Mouse (Mus musculus) brain, adult 10 weeks (tissue): ENCODE data around the gene Mrpl2. TPM values are rescaled to one million over a fixed set of nuclear protein-coding genes. Genes with fewer than 3 reads are reported as not detected.

Source experiments
- polyA plus RNA-seq: library from polyadenylated mRNA; stranded (reverse); fragments of 350-450 nt; fragmentation: Illumina TruSeq; extraction: RNeasy Lipid Tissue Mini Kit (QIAGEN cat#74804); gene quantifications from one replicate; pipeline ENCODE4 v1.2.3, GENCODE M21; 2015; ENCODE audit warnings: low read depth, low replicate concordance

The Mrpl2 gene
- polyA plus RNA-seq: 64.3 TPM

DNA sequence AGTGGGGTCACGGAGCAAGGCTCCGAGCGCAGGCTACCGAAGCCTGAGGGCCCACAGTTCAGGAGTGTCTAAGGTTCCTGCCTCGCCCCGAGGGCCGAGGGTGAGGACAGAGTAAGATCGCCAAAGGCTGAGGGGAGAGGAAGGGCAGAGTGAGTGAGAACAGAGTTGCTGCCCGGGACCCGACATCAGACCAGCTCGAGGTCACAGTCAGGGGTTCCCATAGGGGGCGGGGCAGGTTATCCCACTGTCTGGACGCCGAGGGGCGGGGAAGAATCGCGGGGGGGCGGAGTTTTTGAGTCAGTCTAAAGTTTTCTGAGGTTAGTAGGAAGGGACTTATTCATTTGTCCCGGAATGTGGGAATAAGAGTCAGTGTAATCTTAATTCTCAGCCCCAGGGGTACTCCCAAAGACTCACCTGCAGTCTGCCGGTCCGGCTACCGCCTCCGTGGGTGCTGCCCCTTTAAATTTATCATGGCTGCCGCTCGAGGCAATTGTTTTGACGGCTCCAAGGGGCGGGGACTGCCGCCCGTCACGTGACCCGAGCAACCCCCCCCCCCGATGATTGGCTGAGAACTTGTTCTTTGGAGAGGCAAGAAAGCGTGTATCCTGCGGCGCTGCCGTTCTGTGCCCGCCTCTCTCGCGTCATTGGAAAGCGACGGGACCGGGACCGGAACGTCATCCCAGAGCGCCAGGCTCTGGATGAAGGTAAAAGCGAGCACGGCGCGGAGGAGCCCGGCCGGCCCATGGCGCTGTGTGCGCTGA is at the start of gene Mrpl2, which contains the start of gene Klc4:
Gene Mrpl2 (plus strand): TSS at position 669 of the 761 bp plus-strand sequence.
Gene Klc4 (minus strand): TSS at position 462 of the 761 bp plus-strand sequence.

DNA sequence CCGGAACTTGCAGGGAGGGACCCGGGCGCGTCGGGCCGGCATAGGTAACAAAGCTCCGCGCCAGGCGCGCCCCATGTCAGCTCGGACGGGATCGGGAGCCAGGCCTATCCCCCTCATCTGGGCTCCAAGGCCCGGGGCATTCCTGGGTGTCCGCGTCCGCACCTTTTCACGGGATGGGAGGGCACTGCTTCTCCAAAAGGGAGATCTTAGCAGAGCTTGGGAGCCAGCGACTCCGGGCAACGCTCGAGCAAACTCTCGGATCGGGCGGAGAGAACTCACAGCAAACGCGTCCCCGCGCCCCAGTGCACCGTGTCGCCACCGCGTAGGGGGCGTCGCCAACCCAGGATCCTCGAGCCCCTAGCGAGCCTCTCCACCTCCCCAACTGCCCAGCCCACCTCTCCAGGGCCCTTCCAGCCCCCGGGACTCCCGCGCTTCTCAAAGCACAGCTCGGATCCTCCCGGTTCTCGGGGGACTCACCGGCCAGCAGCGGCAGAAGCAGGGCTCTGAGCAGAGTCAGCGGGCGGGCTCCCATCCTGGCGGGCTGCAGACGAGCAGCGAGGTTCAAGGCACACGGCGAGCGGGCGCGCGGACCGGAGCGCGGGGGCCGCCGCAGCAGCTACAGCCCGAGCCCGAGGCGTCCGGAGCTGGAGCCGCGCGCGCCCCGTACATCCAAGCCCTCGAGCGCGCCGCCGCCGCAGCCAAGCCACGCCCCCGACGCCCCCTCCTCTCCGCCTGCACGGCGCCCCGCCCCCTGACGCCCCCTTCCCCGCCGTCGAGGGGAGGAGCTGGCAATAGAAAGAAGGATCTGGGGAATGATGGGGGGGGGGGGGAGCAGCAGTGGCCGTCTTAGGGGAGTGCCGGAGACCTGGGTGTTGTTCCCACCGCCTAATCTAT is 17.0 kb upstream of the Mrpl2 start, which contains the start of gene Ptk7:
Gene Ptk7 (minus strand): TSS at position 714 of the 894 bp plus-strand sequence.

DNA sequence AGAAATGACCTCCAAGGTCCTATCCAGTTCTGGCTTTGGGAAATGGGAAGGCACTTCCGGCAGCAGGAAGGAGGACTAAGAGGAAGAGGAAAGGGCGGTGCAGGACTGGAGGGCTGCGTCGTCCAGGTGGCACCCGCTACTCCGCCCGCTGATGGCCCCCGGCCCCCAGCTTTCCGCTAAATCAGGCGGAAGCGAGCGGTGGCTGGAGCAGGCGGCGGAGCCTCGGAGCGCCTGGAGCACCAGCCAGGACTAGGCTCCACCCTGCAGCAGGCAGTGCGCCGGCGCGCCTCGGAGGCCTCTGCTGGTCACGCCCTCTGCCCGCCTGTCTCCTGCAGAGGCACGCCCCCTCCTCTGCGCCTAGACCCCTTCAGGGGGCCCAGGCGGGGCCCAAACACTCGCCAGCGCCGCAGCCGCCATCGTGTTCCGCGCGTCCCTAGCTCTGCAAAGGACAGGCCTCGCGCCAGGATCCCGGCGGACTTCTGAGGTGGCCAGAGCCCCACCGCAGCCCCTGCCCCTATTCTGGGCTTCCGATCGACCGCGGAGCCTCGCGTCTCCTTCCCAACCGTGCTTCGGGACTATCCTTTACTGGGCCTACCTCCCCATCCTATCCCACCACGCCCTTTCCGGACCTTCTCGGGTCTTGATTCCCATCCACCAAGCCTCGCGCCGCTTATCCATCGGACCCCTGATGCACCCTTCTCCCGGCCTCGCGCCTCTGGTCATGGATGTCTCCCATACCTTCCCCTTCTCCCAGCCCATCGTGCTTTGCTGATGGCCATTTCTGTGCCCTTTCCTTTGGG is 4.4 kb downstream of the Mrpl2 start, which contains the start of gene Cul7:
Gene Cul7 (plus strand): TSS at position 106 of the 800 bp plus-strand sequence.

DNA sequence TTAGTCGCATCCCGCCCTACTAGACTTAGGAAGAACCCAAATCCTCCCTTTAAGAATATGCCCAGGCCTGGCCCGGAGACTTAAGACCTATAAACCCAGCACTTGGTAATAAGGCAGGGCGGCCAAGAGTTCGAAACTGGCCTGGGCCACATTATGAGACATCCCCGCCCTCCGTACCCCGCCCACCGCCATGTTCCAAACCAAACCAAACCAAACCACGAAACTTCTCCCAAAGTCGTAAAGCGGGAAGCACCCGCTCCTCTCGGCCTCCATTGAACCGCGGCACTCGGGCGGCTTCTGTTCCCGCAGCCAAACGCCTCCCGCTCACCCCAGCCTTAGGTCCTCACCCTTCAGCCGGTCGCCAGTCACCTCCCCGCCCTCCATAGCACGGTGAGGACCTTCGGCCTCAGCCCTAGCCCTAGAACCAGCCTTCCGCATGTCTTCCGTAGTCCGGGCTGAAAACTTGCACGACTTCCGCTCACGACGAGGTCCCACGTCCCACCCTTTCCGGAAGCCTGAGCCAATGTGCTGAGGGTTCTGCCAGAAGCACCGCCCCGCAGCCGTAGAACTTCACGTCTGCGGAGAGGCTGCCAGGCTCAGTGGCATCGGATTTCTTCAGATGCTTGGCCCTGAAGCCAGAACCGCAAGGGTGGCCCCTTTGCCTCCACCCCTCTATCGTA is 28.0 kb downstream of the Mrpl2 start, which contains the start of gene Rrp36:
Gene Rrp36 (minus strand): TSS at position 503 of the 680 bp plus-strand sequence.

DNA sequence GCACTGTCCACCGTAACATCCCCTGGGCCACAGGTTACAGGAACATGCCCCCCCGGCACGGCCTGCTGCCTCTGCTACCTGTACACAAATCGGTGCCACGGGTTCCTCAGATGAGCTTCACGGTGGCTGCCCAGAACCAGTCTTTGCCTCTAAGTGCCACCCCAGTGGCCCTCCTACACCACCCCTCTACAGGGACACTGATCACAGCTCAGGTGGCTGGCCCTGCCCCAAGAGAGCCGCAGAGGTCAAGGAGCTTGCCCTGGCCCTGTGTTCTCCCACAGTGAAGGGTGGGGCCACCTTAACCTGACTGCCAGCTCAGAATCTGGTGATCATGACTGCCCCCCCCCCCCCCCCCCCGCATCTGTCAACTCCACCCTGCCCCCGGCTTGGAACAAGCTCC is 32.4 kb downstream of the Mrpl2 start, which contains the start of gene Mea1:
Gene Mea1 (plus strand): TSS at position 378 of the 400 bp plus-strand sequence.

DNA sequence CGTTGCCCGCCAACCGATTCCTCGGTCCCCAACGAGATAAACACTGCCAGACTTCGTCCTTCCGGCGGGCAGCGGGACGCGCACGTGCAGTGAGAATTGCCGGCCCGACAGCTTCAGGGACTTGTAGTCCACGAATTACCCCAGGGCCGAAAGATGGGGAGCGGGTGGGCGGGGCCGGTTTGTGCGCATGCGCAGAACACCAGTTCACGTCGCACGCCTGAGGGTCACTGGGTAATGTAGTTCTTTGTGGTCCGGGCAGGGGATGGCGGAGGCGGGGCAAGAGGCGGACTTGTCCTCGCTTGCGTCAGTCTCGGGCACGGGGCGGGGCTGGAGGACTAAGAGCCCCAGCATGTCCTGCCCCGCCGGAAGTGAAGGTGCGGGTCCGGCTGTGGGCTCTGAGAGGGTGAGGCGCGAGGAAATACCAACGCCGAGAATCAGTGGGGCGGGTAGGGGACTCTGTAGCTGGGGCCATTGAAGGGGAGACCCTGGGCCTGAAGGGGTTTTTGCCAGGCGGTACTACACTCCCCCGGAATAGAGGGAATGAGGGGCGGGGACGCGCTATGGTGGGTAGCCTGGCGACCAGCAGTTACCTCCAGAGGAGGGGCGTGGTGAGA is 34.8 kb downstream of the Mrpl2 start, which contains the start of gene Klhdc3:
Gene Klhdc3 (minus strand): TSS at position 155 of the 614 bp plus-strand sequence.

Other genes starting within 250 kb of the Mrpl2 start
- gene Crip3, start 217.3 kb upstream of the Mrpl2 start, polyA plus RNA-seq: 2.9 TPM
- not detected for gene Slc22a7, start 207.8 kb upstream of the Mrpl2 start, polyA plus RNA-seq
- gene Ttbk1, start 158.6 kb upstream of the Mrpl2 start, polyA plus RNA-seq: 47.4 TPM
- 5.6 TPM for gene Dnph1, start 149.5 kb upstream of the Mrpl2 start, polyA plus RNA-seq
- 29.7 TPM for gene Cul9, start 99.8 kb upstream of the Mrpl2 start, polyA plus RNA-seq
- gene Srf, start 90.1 kb upstream of the Mrpl2 start, polyA plus RNA-seq: 37.9 TPM
- 6.1 TPM for gene Ptk7, start 16.7 kb upstream of the Mrpl2 start, polyA plus RNA-seq
- 21.9 TPM for gene Klc4, start 207 bp upstream of the Mrpl2 start, polyA plus RNA-seq
- 18.4 TPM for gene Cul7, start 4.1 kb downstream of the Mrpl2 start, polyA plus RNA-seq
- gene Rrp36, start 28.1 kb downstream of the Mrpl2 start, polyA plus RNA-seq: 24.6 TPM
- gene Mea1, start 32.6 kb downstream of the Mrpl2 start, polyA plus RNA-seq: 213 TPM
- 176 TPM for gene Klhdc3, start 34.7 kb downstream of the Mrpl2 start, polyA plus RNA-seq
- gene Ppp2r5d, start 58.9 kb downstream of the Mrpl2 start, polyA plus RNA-seq: 84.0 TPM
- gene Pex6, start 65.2 kb downstream of the Mrpl2 start, polyA plus RNA-seq: 31.4 TPM
- 1.3 TPM for gene Gnmt, start 82.9 kb downstream of the Mrpl2 start, polyA plus RNA-seq
- gene Cnpy3, start 106.0 kb downstream of the Mrpl2 start, polyA plus RNA-seq: 57.9 TPM
- 0.37 TPM for gene Ptcra, start 117.5 kb downstream of the Mrpl2 start, polyA plus RNA-seq
- gene 2310039H08Rik, start 126.4 kb downstream of the Mrpl2 start, polyA plus RNA-seq: 9.0 TPM
- gene Rpl7l1, start 136.4 kb downstream of the Mrpl2 start, polyA plus RNA-seq: 70.6 TPM
- 27.6 TPM for gene Bicral, start 212.3 kb downstream of the Mrpl2 start, polyA plus RNA-seq
- gene Tbcc, start 244.5 kb downstream of the Mrpl2 start, polyA plus RNA-seq: 22.1 TPM